Mouse (Mus musculus) limb, embryonic 10.5 days (tissue): Measurements from ENCODE around the gene Tmem230. TPM values are rescaled to one million over a fixed set of nuclear protein-coding genes. Genes with fewer than 3 reads are reported as not detected.
A peak's percentile ranks its signal among the peaks of the same experiment; 100 is the strongest.
"Not testable (repeated sequence)": the region's sequence is repeated elsewhere in the genome, so short reads cannot be mapped to it uniquely, and the experiment has no call there.

ENCODE experiments used
- DNase-seq: peaks from one replicate; pipeline ENCODE4 v3.0.0-alpha.2; 2017; ENCODE audit warnings: low spot score
- H3K27ac ChIP-seq: fragments of 300-500 bp; sonication (generic); 2 replicates; pipeline ENCODE4 v1.5.1; 2016; ENCODE audit warnings: mild to moderate bottlenecking
- H3K27me3 ChIP-seq: fragments of 300-500 bp; sonication (generic); 2 replicates; pipeline ENCODE4 v1.6.1; 2016; ENCODE audit warnings: low read depth, mild to moderate bottlenecking; ENCODE audit not compliant: poor library complexity, severe bottlenecking
- H3K36me3 ChIP-seq: fragments of 300-500 bp; sonication (generic); 2 replicates; pipeline ENCODE4 v1.6.1; 2016; ENCODE audit warnings: mild to moderate bottlenecking, moderate library complexity
- H3K4me1 ChIP-seq: fragments of 300-500 bp; sonication (generic); 2 replicates; pipeline ENCODE4 v1.6.1; 2016
- H3K4me3 ChIP-seq: fragments of 300-500 bp; sonication (generic); 2 replicates; pipeline ENCODE4 v1.5.1; 2016; ENCODE audit warnings: mild to moderate bottlenecking, moderate library complexity
- H3K9me3 ChIP-seq: fragments of 300-500 bp; sonication (generic); replicated peaks from 2 replicates; pipeline ENCODE4 v1.6.1; 2016; ENCODE audit warnings: mild to moderate bottlenecking
- WGBS: fragments of 180-500 bp; shearing (Covaris S2); methylation state at CpG from one replicate; pipeline ENCODE4 v1.1.7; 2016; 5-methylcytosine and 5-hydroxymethylcytosine counted together
- polyA plus RNA-seq: library from polyadenylated mRNA; unstranded; fragments of >200 nt; fragmentation: Nextera tagmentation; extraction: Ambion mirVana; gene quantifications from 2 replicates; pipeline ENCODE4 v1.2.1, GENCODE M21; 2016

Gene Tmem230
- polyA plus RNA-seq, 1 experiment from 2014 or later: 45.0 TPM

DNA sequence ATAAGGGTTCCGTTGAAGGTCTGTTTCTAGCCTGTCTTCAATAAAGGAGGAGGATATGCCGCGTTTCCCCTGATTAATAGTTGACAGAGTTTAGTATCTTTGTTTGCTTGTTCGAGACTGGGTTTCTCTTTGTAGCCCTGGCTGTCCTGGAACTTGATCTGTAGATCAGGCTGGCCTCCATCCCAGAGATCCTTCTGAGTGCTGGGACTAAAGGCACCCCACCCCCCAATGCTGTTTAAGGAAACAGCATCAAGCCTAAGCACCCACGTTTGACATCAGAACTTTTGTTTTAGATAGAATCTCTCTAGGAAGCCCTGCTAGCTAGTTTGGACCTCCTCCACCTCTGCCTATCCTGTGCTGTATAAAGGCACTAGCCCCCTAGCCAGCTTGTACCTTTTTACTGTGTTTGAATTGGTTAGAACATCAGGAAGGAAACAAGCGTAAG, 16.7 kb upstream of the Tmem230 start:
- peak overlapping the region; percentile 94 for H3K4me3 ChIP-seq
- H3K4me1 ChIP-seq: peaks cover 24% of the 10 kb centered on the region
- WGBS: 20% methylated on average over 6 of the region's 6 CpGs
- no peaks in the 10 kb centered on the region for H3K36me3 ChIP-seq
- H3K9me3 ChIP-seq: no peaks in the 10 kb centered on the region
- no peaks in the 10 kb centered on the region for H3K27me3 ChIP-seq
- peak overlapping the region; percentile 94 for H3K27ac ChIP-seq
- no peak for DNase-seq

- Histone ChIP-seq H3K27ac (peak overlapping the region; percentile 94), H3K4me1 (peaks cover 24% of the 10 kb centered on the region), H3K27me3 (no peaks in the 10 kb centered on the region), H3K9me3 (no peaks in the 10 kb centered on the region), H3K36me3 (no peaks in the 10 kb centered on the region), H3K4me3 (peak overlapping the region; percentile 94)
- 1% methylated on average over 47 of the region's 47 CpGs for WGBS
- DNase-seq: peak; percentile 61
Observed at GRCm38 (mm10) chr2:132263421-132264265, 16.0 kb upstream of the Tmem230 start.

DNA sequence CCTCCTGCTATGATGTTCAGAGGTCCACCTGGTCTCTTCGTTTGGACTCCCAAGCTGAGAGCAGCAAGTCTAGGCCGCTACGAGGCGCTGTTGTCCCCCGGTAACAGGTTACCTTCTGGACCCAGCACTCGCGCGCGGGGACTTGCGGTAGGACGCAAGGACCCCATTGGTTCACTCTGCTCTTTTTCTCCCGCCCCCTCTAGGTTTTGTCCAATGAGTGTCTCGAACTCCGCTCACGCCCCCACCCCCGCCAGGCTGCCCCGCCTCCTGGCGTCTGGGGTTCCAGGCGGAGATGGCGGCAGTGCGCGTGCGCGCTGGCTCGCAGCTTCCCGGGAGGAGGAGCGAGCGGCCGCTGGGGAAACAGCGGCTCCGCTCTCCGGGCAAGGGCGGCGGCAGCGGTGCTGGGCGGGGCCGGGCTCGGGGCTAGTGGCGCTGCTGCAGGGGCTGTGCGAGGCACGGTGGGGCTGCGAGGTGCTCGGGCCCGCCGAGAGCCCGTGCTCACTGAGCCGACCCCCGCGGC, 15.3 kb upstream of the Tmem230 start, which contains the start of gene Cds2:
TSS of gene Cds2 (plus strand) at position 270 of the 520 bp plus-strand sequence.
- Histone ChIP-seq H3K36me3 (no peaks in the 10 kb centered on the region), H3K27me3 (no peaks in the 10 kb centered on the region), H3K27ac (peak within 1 kb of the TSS; percentile 94), H3K4me3 (peak within 1 kb of the TSS; percentile 94), H3K4me1 (peaks cover 24% of the 10 kb centered on the region), H3K9me3 (no peaks in the 10 kb centered on the region)
- under 1% methylated on average over 49 of the region's 49 CpGs for WGBS
- DNase-seq: peak; percentile 99

GRCm38 (mm10) chr2:132262175-132262574, 14.6 kb upstream of the Tmem230 start:
- no peaks in the 10 kb centered on the region for H3K36me3 ChIP-seq
- no peak for DNase-seq
- WGBS: 74% methylated on average over 6 of the region's 6 CpGs
- no peaks in the 10 kb centered on the region for H3K9me3 ChIP-seq
- peak overlapping the region; percentile 94; the same call in 1 of the 2 replicates for H3K4me3 ChIP-seq
- H3K4me1 ChIP-seq: peaks cover 24% of the 10 kb centered on the region
- H3K27me3 ChIP-seq: no peaks in the 10 kb centered on the region
- no peak overlapping the region for H3K27ac ChIP-seq

GRCm38 (mm10) chr2:132260601-132261000, 13.0 kb upstream of the Tmem230 start:
- 94% methylated on average over 3 of the region's 3 CpGs for WGBS
- Histone ChIP-seq H3K9me3 (no peaks in the 10 kb centered on the region), H3K27me3 (no peaks in the 10 kb centered on the region), H3K4me3 (no peak overlapping the region), H3K4me1 (peaks cover 24% of the 10 kb centered on the region), H3K36me3 (no peaks in the 10 kb centered on the region), H3K27ac (no peak overlapping the region)
- no peak for DNase-seq

- 94% methylated on average over 6 of the region's 6 CpGs for WGBS
- H3K4me1 ChIP-seq: peaks cover under 1% of the 10 kb centered on the region; the same call in 1 of the 2 replicates
- no peaks in the 10 kb centered on the region for H3K36me3 ChIP-seq
- H3K27ac ChIP-seq: no peak overlapping the region
- H3K4me3 ChIP-seq: no peak overlapping the region
- H3K27me3 ChIP-seq: no peaks in the 10 kb centered on the region
- no peak for DNase-seq
- H3K9me3 ChIP-seq: no peaks in the 10 kb centered on the region
Observed at GRCm38 (mm10) chr2:132257350-132258068, 9.9 kb upstream of the Tmem230 start.

- no peak for DNase-seq
- no peaks in the 10 kb centered on the region for H3K27me3 ChIP-seq
- peak overlapping the region; percentile 91 for H3K27ac ChIP-seq
- H3K4me1 ChIP-seq: peaks cover 24% of the 10 kb centered on the region
- H3K4me3 ChIP-seq: peak overlapping the region; percentile 65
- H3K9me3 ChIP-seq: no peaks in the 10 kb centered on the region
- WGBS: 3% methylated on average over 7 of the region's 7 CpGs
- peaks cover 28% of the 10 kb centered on the region for H3K36me3 ChIP-seq
Observed at GRCm38 (mm10) chr2:132253603-132254002, 6.0 kb upstream of the Tmem230 start.

DNA sequence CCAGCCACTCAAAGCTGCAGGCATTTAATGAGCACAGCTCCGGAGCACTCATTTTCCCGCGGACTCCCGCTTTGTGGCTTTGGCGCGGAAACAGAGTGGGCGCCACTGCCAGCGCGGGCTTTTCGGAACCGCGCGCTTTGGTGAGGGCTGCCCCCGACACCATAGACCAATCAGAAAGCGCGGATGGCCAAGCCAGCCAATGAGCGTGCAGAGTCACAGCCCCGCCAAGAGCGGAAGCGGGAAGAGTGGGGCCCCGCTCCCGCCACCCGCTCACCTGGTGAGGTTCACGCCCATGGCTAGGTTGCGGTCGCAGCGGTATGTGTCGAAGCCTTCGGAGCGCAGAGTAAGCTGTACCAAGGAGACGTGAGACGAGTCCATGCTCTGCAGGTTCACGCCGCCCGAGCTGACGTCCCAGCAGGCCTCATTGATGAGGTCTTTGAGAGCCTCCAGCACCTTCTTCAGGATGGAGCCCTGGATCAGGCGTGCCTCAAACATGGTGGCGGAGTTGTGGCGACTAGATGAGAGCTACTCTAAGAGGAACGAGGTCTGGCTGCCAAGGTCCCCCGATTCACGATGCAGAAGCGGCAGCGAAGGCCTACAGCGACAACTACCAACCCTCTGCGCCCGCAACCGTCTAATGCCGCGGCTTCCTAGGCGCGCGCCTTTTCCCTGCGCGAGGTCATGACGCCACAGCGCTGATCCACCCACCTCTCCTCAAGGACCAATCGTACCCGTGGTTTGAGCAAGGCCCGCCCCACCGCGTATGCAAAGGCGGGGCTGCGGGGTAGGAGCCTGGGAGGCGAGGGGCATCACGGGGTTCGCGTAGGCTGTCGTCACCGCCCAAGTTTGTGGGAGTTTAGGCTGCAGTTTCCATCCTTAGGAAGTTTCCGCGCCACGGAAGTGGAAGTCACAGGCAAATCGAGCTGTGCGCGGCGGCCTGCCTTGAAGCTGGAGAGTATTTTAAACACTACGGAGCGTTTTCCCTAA, 5.2 kb upstream of the Tmem230 start, which contains the start of gene Pcna:
TSS of gene Pcna (minus strand) at position 773 of the 987 bp plus-strand sequence.
- peak; percentile 95 for DNase-seq
- Histone ChIP-seq H3K27me3 (no peaks in the 10 kb centered on the region), H3K36me3 (peaks cover 36% of the 10 kb centered on the region), H3K4me1 (peaks cover 31% of the 10 kb centered on the region), H3K4me3 (peak within 1 kb of the TSS; percentile 65), H3K27ac (peak within 1 kb of the TSS; percentile 91), H3K9me3 (no peaks in the 10 kb centered on the region)
- under 1% methylated on average over 79 of the region's 79 CpGs for WGBS

DNA sequence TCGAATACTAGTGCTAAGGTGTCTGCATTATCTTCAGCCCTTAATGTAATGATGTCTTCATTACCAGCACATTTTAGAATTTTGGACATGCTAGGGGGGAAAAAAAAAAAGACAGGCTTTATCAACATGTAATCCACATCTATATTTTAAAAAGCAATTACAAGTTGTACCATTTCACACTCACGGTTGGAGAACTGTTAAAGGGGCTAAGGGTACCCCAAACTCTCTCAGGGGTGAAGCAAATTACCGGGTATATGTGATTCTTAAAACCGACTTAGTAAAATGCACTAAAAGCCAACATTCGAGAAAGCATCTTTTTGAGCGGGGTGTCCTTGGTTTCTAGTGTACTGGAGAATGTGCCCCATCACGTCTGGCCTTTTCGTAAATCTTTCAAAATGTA, 4.3 kb upstream of the Tmem230 start:
- Histone ChIP-seq H3K4me1 (peaks cover 33% of the 10 kb centered on the region), H3K36me3 (peaks cover 38% of the 10 kb centered on the region), H3K27me3 (no peaks in the 10 kb centered on the region), H3K9me3 (no peaks in the 10 kb centered on the region), H3K27ac (peak overlapping the region; percentile 91), H3K4me3 (peak overlapping the region; percentile 65)
- WGBS: 10% methylated on average over 8 of the region's 8 CpGs
- DNase-seq: no peak

GRCm38 (mm10) chr2:132243370-132243769, 4.2 kb downstream of the Tmem230 start:
- no peak for DNase-seq
- Histone ChIP-seq H3K4me3 (no peak overlapping the region), H3K27me3 (no peaks in the 10 kb centered on the region), H3K4me1 (peaks cover 8% of the 10 kb centered on the region), H3K9me3 (no peaks in the 10 kb centered on the region), H3K36me3 (peaks cover 48% of the 10 kb centered on the region), H3K27ac (no peak overlapping the region)
- 90% methylated on average over 3 of the region's 3 CpGs for WGBS

- not testable (repeated sequence) for H3K4me1 ChIP-seq
Observed at GRCm38 (mm10) chr2:132240457-132240856, 7.2 kb downstream of the Tmem230 start.

DNA sequence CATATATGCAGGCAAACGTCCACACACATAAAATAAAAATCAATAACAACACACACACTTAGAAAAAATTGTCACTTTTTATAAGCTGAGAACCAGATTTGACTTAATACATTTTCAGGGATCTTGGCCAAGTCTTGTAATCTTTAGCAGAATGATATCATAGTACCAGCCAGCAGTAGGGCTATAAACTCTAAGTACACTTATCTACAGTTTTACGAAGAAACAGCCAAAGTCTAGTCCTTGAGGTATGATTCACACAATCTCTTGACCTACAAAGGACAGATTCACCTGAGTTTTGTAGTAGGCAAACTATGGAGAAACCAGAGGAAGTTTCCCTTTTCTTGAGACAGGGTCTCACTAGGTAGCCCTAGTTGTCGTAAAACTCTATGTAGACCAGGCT, 8.2 kb downstream of the Tmem230 start:
- DNase-seq, H3K27ac ChIP-seq, H3K4me3 ChIP-seq, H3K4me1 ChIP-seq, H3K9me3 ChIP-seq, H3K27me3 ChIP-seq: not testable (repeated sequence)
- peaks cover 30% of the 10 kb centered on the region for H3K36me3 ChIP-seq
- WGBS: 88% methylated on average over 3 of the region's 3 CpGs

More at GRCm38 (mm10) chr2:132240457-132240856, 7.2 kb downstream of the Tmem230 start:
- WGBS: 38% methylated on average over 10 of the region's 10 CpGs
- H3K36me3 ChIP-seq: peaks cover 38% of the 10 kb centered on the region
- DNase-seq: peak; percentile 61
- not testable (repeated sequence) for H3K27me3 ChIP-seq, H3K9me3 ChIP-seq, H3K27ac ChIP-seq, H3K4me3 ChIP-seq
